Mouse (Mus musculus) intestine, embryonic 15.5 days (tissue): ENCODE data around the gene Nos2. TPM values are rescaled to one million over a fixed set of nuclear protein-coding genes. Genes with fewer than 3 reads are reported as not detected.

Experiments
- ATAC-seq: fragments of 200-750 bp; cut with Nextera tagmentation; 2 replicates; pipeline ENCODE4 v1.8.0; 2017; ENCODE audit warnings: moderate TSS enrichment, moderate library complexity
- H3K27ac ChIP-seq: fragments of 300-500 bp; sonication (generic); 2 replicates; pipeline ENCODE4 v1.5.1; 2015; ENCODE audit warnings: mild to moderate bottlenecking, inconsistent platforms
- H3K27me3 ChIP-seq: fragments of 300-500 bp; sonication (generic); replicated peaks from 2 replicates; pipeline ENCODE4 v1.6.1; 2015; ENCODE audit warnings: inconsistent platforms
- H3K36me3 ChIP-seq: fragments of 300-500 bp; sonication (generic); 2 replicates; pipeline ENCODE4 v1.6.1; 2015; ENCODE audit warnings: inconsistent platforms
- H3K4me1 ChIP-seq: fragments of 300-500 bp; sonication (generic); replicated peaks from 2 replicates; pipeline ENCODE4 v1.6.1; 2015; ENCODE audit warnings: inconsistent platforms
- H3K4me2 ChIP-seq: fragments of 300-500 bp; sonication (generic); replicated peaks from 2 replicates; pipeline ENCODE4 v1.6.1; 2015; ENCODE audit warnings: mild to moderate bottlenecking, inconsistent platforms
- H3K4me3 ChIP-seq: fragments of 300-500 bp; sonication (generic); replicated peaks from 2 replicates; pipeline ENCODE4 v1.5.1; 2015; ENCODE audit warnings: inconsistent platforms
- H3K9ac ChIP-seq: fragments of 300-500 bp; sonication (generic); 2 replicates; pipeline ENCODE4 v1.6.1; 2015; ENCODE audit warnings: inconsistent platforms
- H3K9me3 ChIP-seq: fragments of 300-500 bp; sonication (generic); 2 replicates; pipeline ENCODE4 v1.6.1; 2016; ENCODE audit warnings: inconsistent platforms
- WGBS: fragments of 180-500 bp; shearing (Covaris S2); methylation state at CpG from one replicate; pipeline ENCODE4 v1.1.7; 2015; 5-methylcytosine and 5-hydroxymethylcytosine counted together
- polyA plus RNA-seq: library from polyadenylated mRNA; unstranded; fragments of >200 nt; fragmentation: Nextera tagmentation; extraction: Ambion mirVana; gene quantifications from 2 replicates; pipeline ENCODE4 v1.2.1, GENCODE M21; 2015

The Nos2 gene
- polyA plus RNA-seq, 1 experiment from 2014 or later = 1.1 TPM

- 58% methylated on average over 5 of the region's 5 CpGs for WGBS
- Histone ChIP-seq H3K4me2 (no peak overlapping the region), H3K9me3 (no peaks in the 10 kb centered on the region), H3K4me1 (no peaks in the 10 kb centered on the region), H3K4me3 (no peak overlapping the region), H3K36me3 (no peaks in the 10 kb centered on the region), H3K9ac (no peak overlapping the region), H3K27ac (no peak overlapping the region), H3K27me3 (no peaks in the 10 kb centered on the region)
- ATAC-seq = no peak
Measured at GRCm38 (mm10) chr11:78959841-78960520, 39.4 kb downstream of the Nos2 start.

- 55% methylated on average over 5 of the region's 5 CpGs for WGBS
Measured at GRCm38 (mm10) chr11:78961221-78961620, 40.6 kb downstream of the Nos2 start.

GRCm38 (mm10) chr11:78967371-78967770 lies 46.8 kb downstream of the Nos2 start:
- Histone ChIP-seq H3K27ac (no peak overlapping the region), H3K4me3 (no peak overlapping the region), H3K36me3 (no peaks in the 10 kb centered on the region), H3K27me3 (no peaks in the 10 kb centered on the region), H3K4me1 (no peaks in the 10 kb centered on the region), H3K9ac (no peak overlapping the region), H3K4me2 (no peak overlapping the region), H3K9me3 (no peaks in the 10 kb centered on the region)
- WGBS = 22% methylated on average over 4 of the region's 4 CpGs
- 0 out of 2 replicates have a peak, but pooled peaks have one; percentile 24 for ATAC-seq

More at GRCm38 (mm10) chr11:78961221-78961620, 40.6 kb downstream of the Nos2 start:
- no peaks in the 10 kb centered on the region for H3K4me1 ChIP-seq
- H3K9ac ChIP-seq = no peak overlapping the region
- ATAC-seq = peak; percentile 32; the same call in 1 of the 2 replicates
- no peak overlapping the region for H3K4me2 ChIP-seq
- H3K9me3 ChIP-seq = no peaks in the 10 kb centered on the region
- no peaks in the 10 kb centered on the region for H3K27me3 ChIP-seq
- no peaks in the 10 kb centered on the region for H3K36me3 ChIP-seq
- no peak overlapping the region for H3K27ac ChIP-seq
- H3K4me3 ChIP-seq = no peak overlapping the region

- Histone ChIP-seq H3K9ac (no peak overlapping the region), H3K27ac (no peak overlapping the region), H3K4me1 (peaks cover 5% of the 10 kb centered on the region), H3K4me3 (no peak overlapping the region), H3K27me3 (no peaks in the 10 kb centered on the region), H3K4me2 (no peak overlapping the region), H3K36me3 (no peaks in the 10 kb centered on the region), H3K9me3 (no peaks in the 10 kb centered on the region)
- no peak for ATAC-seq
- 79% methylated on average over 4 of the region's 4 CpGs for WGBS
Measured at GRCm38 (mm10) chr11:78968121-78968520, 47.5 kb downstream of the Nos2 start.

- H3K27ac ChIP-seq = no peak overlapping the region
- no peak for ATAC-seq
- H3K9ac ChIP-seq = no peak overlapping the region
- H3K9me3 ChIP-seq = no peaks in the 10 kb centered on the region
- 88% methylated on average over 8 of the region's 8 CpGs for WGBS
- H3K36me3 ChIP-seq = no peaks in the 10 kb centered on the region
- no peaks in the 10 kb centered on the region for H3K27me3 ChIP-seq
- peaks cover 9% of the 10 kb centered on the region for H3K4me1 ChIP-seq
- no peak overlapping the region for H3K4me3 ChIP-seq
- H3K4me2 ChIP-seq = no peak overlapping the region
Measured at GRCm38 (mm10) chr11:78971096-78971495, 50.5 kb downstream of the Nos2 start.

- Histone ChIP-seq H3K4me2 (no peak overlapping the region), H3K4me3 (no peak overlapping the region), H3K9ac (no peak overlapping the region), H3K4me1 (peaks cover 9% of the 10 kb centered on the region), H3K9me3 (no peaks in the 10 kb centered on the region), H3K36me3 (no peaks in the 10 kb centered on the region), H3K27ac (no peak overlapping the region), H3K27me3 (no peaks in the 10 kb centered on the region)
- WGBS = 90% methylated on average over 3 of the region's 3 CpGs
- ATAC-seq = no peak
Measured at GRCm38 (mm10) chr11:78971746-78972145, 51.2 kb downstream of the Nos2 start.

GRCm38 (mm10) chr11:78972328-78972727 lies 51.7 kb downstream of the Nos2 start:
- Histone ChIP-seq H3K4me1 (peaks cover 9% of the 10 kb centered on the region), H3K9me3 (no peaks in the 10 kb centered on the region), H3K27me3 (no peaks in the 10 kb centered on the region), H3K4me2 (no peak overlapping the region), H3K4me3 (no peak overlapping the region), H3K36me3 (no peaks in the 10 kb centered on the region), H3K27ac (peak overlapping the region; percentile 66), H3K9ac (no peak overlapping the region)
- ATAC-seq = peak; percentile 57
- WGBS = 27% methylated on average over 6 of the region's 6 CpGs

- no peaks in the 10 kb centered on the region for H3K27me3 ChIP-seq
- no peak; the same call in none of the 2 replicates for ATAC-seq
- no peak overlapping the region for H3K4me2 ChIP-seq
- no peaks in the 10 kb centered on the region for H3K9me3 ChIP-seq
- H3K36me3 ChIP-seq = no peaks in the 10 kb centered on the region
- H3K4me3 ChIP-seq = no peak overlapping the region
- peaks cover 9% of the 10 kb centered on the region for H3K4me1 ChIP-seq
- 57% methylated on average over 8 of the region's 8 CpGs for WGBS
- no peak overlapping the region for H3K9ac ChIP-seq
- H3K27ac ChIP-seq = peak overlapping the region; percentile 66
Measured at GRCm38 (mm10) chr11:78972811-78973351, 52.3 kb downstream of the Nos2 start.

GRCm38 (mm10) chr11:78973381-78974150 lies 53.0 kb downstream of the Nos2 start:
- Histone ChIP-seq H3K9ac (no peak overlapping the region), H3K9me3 (no peaks in the 10 kb centered on the region), H3K4me2 (no peak overlapping the region), H3K36me3 (no peaks in the 10 kb centered on the region), H3K4me3 (no peak overlapping the region), H3K27ac (peak overlapping the region; percentile 66; the same call in 1 of the 2 replicates), H3K4me1 (peaks cover 9% of the 10 kb centered on the region), H3K27me3 (no peaks in the 10 kb centered on the region)
- 70% methylated on average over 17 of the region's 17 CpGs for WGBS
- ATAC-seq = no peak

- Histone ChIP-seq H3K27ac (no peak overlapping the region), H3K4me3 (no peak overlapping the region), H3K27me3 (no peaks in the 10 kb centered on the region), H3K9me3 (no peaks in the 10 kb centered on the region), H3K4me1 (peaks cover 9% of the 10 kb centered on the region), H3K4me2 (no peak overlapping the region), H3K9ac (no peak overlapping the region), H3K36me3 (no peaks in the 10 kb centered on the region)
- no peak for ATAC-seq
- WGBS = 82% methylated on average over 8 of the region's 8 CpGs
Measured at GRCm38 (mm10) chr11:78976731-78977510, 56.3 kb downstream of the Nos2 start.

- no peak overlapping the region for H3K9ac ChIP-seq
- no peaks in the 10 kb centered on the region for H3K9me3 ChIP-seq
- ATAC-seq = no peak
- H3K27me3 ChIP-seq = no peaks in the 10 kb centered on the region
- WGBS = 80% methylated on average over 12 of the region's 12 CpGs
- H3K4me2 ChIP-seq = no peak overlapping the region
- no peak overlapping the region for H3K4me3 ChIP-seq
- no peaks in the 10 kb centered on the region for H3K36me3 ChIP-seq
- no peak overlapping the region for H3K27ac ChIP-seq
- peaks cover 4% of the 10 kb centered on the region; the same call in 1 of the 2 replicates for H3K4me1 ChIP-seq
Measured at GRCm38 (mm10) chr11:78978176-78979019, 57.8 kb downstream of the Nos2 start.
